Mouse (Mus musculus) layer of hippocampus, adult 9-11 months (tissue): ENCODE measurements around the gene Thsd1.
"Not testable (repeated sequence)": the region's sequence is repeated elsewhere in the genome, so short reads cannot be mapped to it uniquely, and the experiment has no call there.

Source experiments
- DNase-seq: peaks from one replicate; pipeline ENCODE4 v3.0.0; 2022

The Thsd1 gene

DNA sequence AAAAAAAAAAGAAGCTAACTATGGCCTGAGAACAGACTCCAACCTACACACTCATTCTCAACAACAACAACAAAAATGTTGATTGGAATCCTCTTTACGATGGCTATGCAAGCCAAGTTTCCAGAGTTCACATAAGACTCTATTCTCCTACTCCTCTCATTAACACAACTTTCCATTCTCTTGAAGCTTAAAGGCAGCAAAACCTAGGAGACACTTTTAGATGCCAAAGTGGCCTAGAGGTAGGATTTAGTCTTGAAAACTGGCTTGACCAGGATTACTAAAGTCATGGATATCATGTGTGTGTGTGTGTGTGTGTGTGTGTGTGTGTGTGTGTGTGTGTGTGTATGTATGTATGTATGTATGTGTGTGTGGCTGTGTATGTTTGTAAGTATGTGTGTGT, 38.1 kb downstream of the Thsd1 start:
- no peak for DNase-seq

DNA sequence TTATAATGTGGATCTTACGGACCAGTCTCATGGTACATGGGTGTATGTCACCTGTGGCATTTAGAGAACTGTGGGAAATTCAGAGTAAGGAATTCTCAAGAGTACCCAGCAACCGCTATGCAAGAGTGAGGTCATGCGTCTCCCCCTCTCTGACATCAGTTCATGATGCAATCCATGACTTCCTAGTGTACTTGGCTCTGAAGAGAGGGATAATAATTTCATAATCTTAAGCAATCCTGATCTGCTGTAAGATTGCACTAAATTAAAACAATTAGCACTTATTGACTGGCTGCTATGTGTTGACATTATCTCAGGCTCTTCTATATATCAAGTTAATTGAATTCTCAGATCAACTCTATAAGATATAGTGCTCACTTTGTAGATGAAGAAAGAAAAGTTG, 39.7 kb downstream of the Thsd1 start:
- no peak for DNase-seq

DNA sequence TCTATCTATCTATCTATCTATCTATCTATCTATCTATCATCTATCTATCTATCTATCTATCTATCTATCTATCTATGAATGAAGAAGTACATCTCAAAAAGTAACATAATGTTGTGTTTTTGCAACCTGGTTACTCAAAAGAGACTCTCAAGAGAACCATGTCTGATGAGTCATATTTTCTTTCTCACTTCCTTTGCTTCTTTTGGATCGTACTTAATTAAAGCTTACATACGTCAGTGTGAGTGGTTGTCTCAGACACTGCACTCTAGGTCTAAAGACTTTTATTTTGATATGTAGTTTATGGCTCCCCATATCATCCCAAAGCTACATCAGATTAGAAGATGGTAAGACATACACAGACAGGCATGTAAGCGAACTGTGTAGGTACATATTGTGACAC, 46.0 kb downstream of the Thsd1 start:
- no peak for DNase-seq

DNA sequence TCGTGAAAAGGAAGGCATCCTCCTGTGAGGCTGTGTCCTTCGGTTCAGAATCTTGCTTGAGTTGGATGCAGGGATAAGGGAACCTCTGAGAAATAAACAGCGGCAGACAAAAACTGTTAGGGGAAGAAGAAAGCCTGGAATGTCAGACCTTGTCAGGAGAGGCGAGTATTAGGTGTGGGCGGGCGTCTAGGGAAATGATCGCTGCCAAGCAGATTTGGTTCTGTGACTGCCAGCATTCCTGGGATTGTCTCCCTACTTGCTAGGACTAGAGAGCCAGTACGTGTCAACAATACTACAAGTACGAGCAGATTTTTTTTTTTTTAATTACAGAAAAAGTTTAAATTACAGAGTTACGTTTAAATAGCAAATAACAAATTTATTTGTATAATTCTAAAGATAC, 47.5 kb downstream of the Thsd1 start:
- DNase-seq: no peak

DNA sequence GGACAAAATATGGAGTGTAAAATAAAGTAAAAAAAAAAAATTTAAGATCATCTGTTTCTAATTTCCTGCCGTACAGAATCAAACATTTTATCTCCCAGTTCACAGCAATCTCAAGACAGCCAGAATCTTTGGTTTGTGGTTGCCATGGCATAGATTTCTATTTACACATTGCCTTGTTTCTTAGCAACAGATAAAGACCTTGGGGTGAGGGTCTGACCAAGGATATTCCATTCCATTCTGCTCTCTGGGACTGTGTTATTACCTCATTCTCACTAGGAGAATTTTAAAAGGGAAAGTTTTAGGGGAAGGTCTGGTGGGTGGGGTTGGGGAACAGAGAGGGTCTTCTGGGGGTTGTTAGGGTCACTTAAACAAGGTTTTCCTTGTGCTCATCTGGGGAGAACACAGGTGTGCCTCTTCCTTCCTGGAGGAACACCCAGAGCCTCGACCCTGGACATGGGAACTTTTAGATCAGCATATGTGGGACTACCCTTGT, 55.9 kb downstream of the Thsd1 start, which contains the start of gene Tpte:
TSS of gene Tpte (plus strand) at position 443 of the 493 bp plus-strand sequence.
- no peak for DNase-seq

DNA sequence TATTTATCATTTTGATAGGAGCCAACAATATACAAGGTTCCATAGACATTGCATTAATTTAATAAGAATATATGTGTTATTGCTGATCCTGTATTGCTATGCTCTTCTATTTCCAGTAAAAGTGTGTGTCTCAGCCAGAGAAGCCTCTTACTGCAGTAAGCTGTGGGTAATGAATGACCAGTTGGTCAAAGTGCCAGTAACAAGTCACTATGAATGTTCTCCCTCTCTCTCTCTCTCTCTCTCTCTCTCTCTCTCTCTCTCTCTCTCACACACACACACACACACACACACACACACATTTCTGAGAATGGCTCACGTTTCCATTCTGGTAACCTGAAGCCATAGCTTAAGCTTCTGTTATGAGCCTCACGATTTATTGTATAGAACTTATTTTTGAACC, 75.2 kb downstream of the Thsd1 start:
- no peak for DNase-seq

DNA sequence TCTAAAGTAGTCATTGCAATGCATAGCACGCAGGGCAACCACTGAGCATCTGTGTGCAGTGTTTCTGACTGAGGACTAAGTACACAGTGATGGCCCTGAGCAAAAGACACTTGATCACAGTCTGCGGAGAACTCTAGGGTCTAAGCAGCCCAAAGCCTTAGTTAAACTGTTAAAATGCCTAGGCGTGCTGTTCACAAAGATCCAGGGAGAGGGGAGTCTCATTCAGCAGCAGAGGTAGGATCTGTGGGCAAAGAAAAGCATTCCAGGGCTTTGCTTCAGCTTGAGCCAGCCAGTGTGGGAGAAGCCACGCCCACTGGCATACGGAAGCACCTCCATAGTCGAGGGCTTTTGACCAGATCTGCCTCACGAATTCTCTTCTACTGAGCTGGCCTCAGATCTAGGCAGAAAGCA, 75.8 kb downstream of the Thsd1 start:
- no peak for DNase-seq

DNA sequence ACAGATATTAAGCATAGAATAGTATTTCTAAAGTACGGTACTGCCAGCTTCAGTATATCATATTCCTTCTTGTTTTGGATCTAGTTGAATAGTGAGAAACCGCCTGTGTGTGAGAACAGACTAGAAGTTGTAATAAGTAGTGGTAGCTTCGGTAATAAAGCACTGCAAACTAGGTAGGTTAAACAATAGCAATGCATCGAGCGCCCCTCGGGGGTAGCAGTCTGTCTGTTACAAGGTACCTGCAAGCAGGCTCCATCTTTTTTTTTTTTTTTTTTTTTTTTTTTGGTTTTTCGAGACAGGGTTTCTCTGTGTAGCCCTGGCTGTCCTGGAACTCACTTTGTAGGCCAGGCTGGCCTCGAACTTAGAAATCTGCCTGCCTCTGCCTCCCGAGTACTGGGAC, 76.9 kb downstream of the Thsd1 start:
- not testable (repeated sequence) for DNase-seq

DNA sequence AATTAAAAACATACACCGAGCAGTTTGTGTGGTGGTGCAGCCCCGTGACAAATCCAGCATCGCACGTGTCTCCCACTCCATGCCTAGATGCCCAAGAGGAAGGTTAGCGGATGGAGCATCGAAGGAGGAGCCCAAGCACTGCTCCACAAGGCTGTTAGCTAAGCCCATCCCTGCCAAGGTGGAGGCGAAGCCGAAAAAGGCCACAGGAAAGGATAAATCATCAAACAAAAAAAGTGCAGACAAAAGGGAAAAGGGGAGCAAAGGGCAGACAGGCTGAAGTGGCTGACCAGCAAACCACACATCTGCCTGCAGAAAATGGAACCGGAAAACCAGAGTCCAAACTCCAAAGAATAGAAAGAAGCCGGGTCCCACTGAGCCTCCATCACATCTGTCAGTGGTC, 79.9 kb downstream of the Thsd1 start:
- DNase-seq: no peak
